8 mouse cellular contexts compared by ENCODE assay signal in the genomic region with DNA sequence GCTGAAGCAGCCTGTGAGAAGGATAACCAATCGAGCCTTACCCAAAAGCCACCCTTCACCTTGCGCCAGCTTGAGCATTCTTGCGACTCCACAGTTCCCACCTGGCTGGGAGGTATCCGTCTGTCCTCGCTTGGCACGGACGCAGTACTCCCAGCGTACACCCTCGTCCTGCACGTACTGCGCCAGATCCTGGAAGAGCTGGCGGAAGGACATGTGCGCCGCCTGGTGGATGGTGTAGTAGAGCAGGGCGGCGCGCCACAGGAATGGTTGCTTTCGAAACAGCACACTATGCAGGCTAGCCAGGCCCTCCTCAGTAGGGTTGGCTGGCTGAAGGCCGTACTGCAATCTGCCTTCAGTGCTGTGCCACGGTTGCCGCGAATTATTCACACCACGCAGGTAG. TPM values are rescaled to one million over a fixed set of nuclear protein-coding genes. Genes with fewer than 3 reads are reported as not detected.
DNase-seq lines count a peak whose midpoint lies in the region; ATAC-seq and TF ChIP-seq lines count a peak whose summit lies in the region.

No protein-coding gene starts in this region.

- WGBS in liver, embryonic 16.5 days (ENCODE audit: insufficient replicate concordance) = 22% methylated on average over 23 of the region's 23 CpGs
- 33% methylated on average over 23 of the region's 23 CpGs for WGBS in stomach, embryonic 15.5 days

- peak overlapping the region; percentile 28 for H3K4me2 ChIP-seq in liver, embryonic 16.5 days (ENCODE audit: low read depth, low read length)
- H3K4me2 ChIP-seq in stomach, embryonic 15.5 days = no peak overlapping the region; the same call in 1 of the 2 replicates

- no peak overlapping the region for H3K9ac ChIP-seq in MEL (ENCODE audit: control insufficient read depth, low read depth, low read length, poor library complexity, severe bottlenecking)
- no peak overlapping the region for H3K9ac ChIP-seq in liver, embryonic 16.5 days (ENCODE audit: low read depth, low read length)
- no peak overlapping the region for H3K9ac ChIP-seq in stomach, embryonic 15.5 days

- no peaks in the 10 kb centered on the region for H3K27me3 ChIP-seq in MEL (ENCODE audit: control insufficient read depth in 1 of 2, insufficient read depth in 2 of 2, low read length in 2 of 2)
- peaks cover 32% of the 10 kb centered on the region for H3K27me3 ChIP-seq in liver, embryonic 16.5 days (ENCODE audit: control insufficient read depth, insufficient read depth, low read depth, low read length)
- peaks cover 18% of the 10 kb centered on the region for H3K27me3 ChIP-seq in stomach, embryonic 15.5 days (replicated peaks)

- peak; percentile 48 for TF ChIP-seq RAD21 in MEL (IDR thresholded peaks at IDR 0.05; ENCODE audit: low read depth, low read length)

- TF ChIP-seq EP300 in MEL (IDR thresholded peaks at IDR 0.05; ENCODE audit: low read depth in 1 of 2, low read length in 2 of 2) = no peak

- peaks cover 12 to 40% of the 10 kb centered on the region in 2 experiments for H3K4me1 ChIP-seq in MEL (ENCODE audit: control insufficient read depth in 1 of 2, insufficient read depth in 2 of 2, low read length in 2 of 2)
- H3K4me1 ChIP-seq in cortical plate, adult 2 months (ENCODE audit: control insufficient read depth, insufficient read depth, low read length) = peaks cover 4% of the 10 kb centered on the region
- peaks cover 16% of the 10 kb centered on the region for H3K4me1 ChIP-seq in liver, embryonic 16.5 days (ENCODE audit: control insufficient read depth, low read depth, low read length)
- peaks cover 15% of the 10 kb centered on the region for H3K4me1 ChIP-seq in stomach, embryonic 15.5 days

- TF ChIP-seq CTCF in layer of hippocampus, adult 2 months (conservative IDR thresholded peaks at IDR 0.05) = peak; percentile 81
- TF ChIP-seq CTCF in MEL (IDR thresholded peaks at IDR 0.05 in 2 of 3, conservative IDR thresholded peaks at IDR 0.05 in 1 of 3; ENCODE audit: control insufficient read depth in 1 of 3, insufficient read depth in 1 of 3, low read depth in 2 of 3, low read length in 3 of 3, poor library complexity in 1 of 3, severe bottlenecking in 1 of 3) = peak; percentile 24 to 69 (median 63); a peak in 5 of 6 replicates
- peak; percentile 42 for TF ChIP-seq CTCF in cortical plate, adult 2 months (IDR thresholded peaks at IDR 0.05; ENCODE audit: extremely low read depth, insufficient read depth, low read length)

- peak; percentile 78 for ATAC-seq in liver, embryonic 16.5 days (ENCODE audit: low read depth)
- ATAC-seq in stomach, embryonic 15.5 days (ENCODE audit: insufficient read depth, low FRiP score, low read depth) = peak; percentile 53; the same call in 1 of the 2 replicates

- no peak for TF ChIP-seq POLR2A in MEL (IDR thresholded peaks at IDR 0.05; ENCODE audit: control insufficient read depth in 1 of 2, insufficient read depth in 1 of 2, low read depth in 1 of 2, low read length in 2 of 2, poor library complexity in 1 of 2)
- no peak for TF ChIP-seq POLR2A in cortical plate, adult 2 months (IDR thresholded peaks at IDR 0.05; ENCODE audit: extremely low read depth, insufficient read depth, low read length)

- no peaks in the 10 kb centered on the region for H3K9me3 ChIP-seq in MEL (replicated peaks; ENCODE audit: insufficient read depth, low read length)
- no peaks in the 10 kb centered on the region for H3K9me3 ChIP-seq in liver, embryonic 16.5 days (replicated peaks; ENCODE audit: control insufficient read depth, low read length)
- no peaks in the 10 kb centered on the region for H3K9me3 ChIP-seq in stomach, embryonic 15.5 days

- 0 out of 2 replicates have a peak overlapping the region, but pooled peaks have one; percentile 39 for H3K27ac ChIP-seq in layer of hippocampus, adult 2 months
- H3K27ac ChIP-seq in MEL (ENCODE audit: control insufficient read depth, low read depth, low read length) = peak overlapping the region; percentile 68
- H3K27ac ChIP-seq in cortical plate, adult 2 months (ENCODE audit: insufficient read depth, low read length) = no peak overlapping the region
- H3K27ac ChIP-seq in liver, embryonic 16.5 days (ENCODE audit: low read length) = no peak overlapping the region
- H3K27ac ChIP-seq in stomach, embryonic 15.5 days = no peak overlapping the region

- DNase-seq in layer of hippocampus, adult 2 months (ENCODE audit: low spot score in 2 of 2) = no peak
- no peak for DNase-seq in layer of hippocampus, postnatal 36 days
- DNase-seq in MEL (ENCODE audit: low read depth, low spot score) = peak; percentile 41
- peak; percentile 58 for DNase-seq in heart, postnatal 4 days
- no peak for DNase-seq in ovary, adult 18-20 months (ENCODE audit: low spot score)

- H3K4me3 ChIP-seq in layer of hippocampus, adult 2 months = peak overlapping the region; percentile 18; the same call in 1 of the 2 replicates
- no peak overlapping the region for H3K4me3 ChIP-seq in MEL (ENCODE audit: control insufficient read depth in 1 of 2, insufficient read depth in 1 of 2, low read depth in 2 of 2, low read length in 2 of 2)
- no peak overlapping the region for H3K4me3 ChIP-seq in cortical plate, adult 2 months (ENCODE audit: insufficient read depth, low read length)
- H3K4me3 ChIP-seq in liver, embryonic 16.5 days (ENCODE audit: low read depth, low read length) = no peak overlapping the region
- no peak overlapping the region for H3K4me3 ChIP-seq in stomach, embryonic 15.5 days (replicated peaks)

- H3K36me3 ChIP-seq in MEL (ENCODE audit: control insufficient read depth in 1 of 2, insufficient read depth in 2 of 2, low read length in 2 of 2) = peaks cover 0 to 26% of the 10 kb centered on the region in 2 experiments; a peak in 2 of 4 replicates
- no peaks in the 10 kb centered on the region for H3K36me3 ChIP-seq in liver, embryonic 16.5 days (ENCODE audit: control insufficient read depth, insufficient read depth)
- 0 out of 2 replicates have a peak, but pooled peaks cover 11% of the 10 kb centered on the region for H3K36me3 ChIP-seq in stomach, embryonic 15.5 days

- H3K79me2 ChIP-seq in MEL (ENCODE audit: control insufficient read depth, insufficient read depth, low read length, poor library complexity) = peaks cover 3% of the 10 kb centered on the region

TF ChIP-seq in MEL, 35 proteins besides CTCF, POLR2A, EP300 and RAD21 (continues in another document):
- TF ChIP-seq TCF12 (IDR thresholded peaks at IDR 0.05; ENCODE audit: low read depth, low read length) = no peak

RNA-seq across cellular contexts. Expression of gene 4931428F04Rik, which starts 6.6 kb away (rescaled TPM):
- total RNA-seq in layer of hippocampus, adult 2 months (2021) = 10 to 100 TPM; 20.0 to 24.4 TPM
- total RNA-seq in layer of hippocampus, postnatal 36 days (2021) = 10 to 100 TPM; 20.5 to 23.4 TPM
- total RNA-seq in MEL (2012; rRNA removed) = 5.6 and 8.2 TPM in 2 replicates
- polyA plus RNA-seq in MEL (2012; ENCODE audit: insufficient read depth in 1 of 2, insufficient read length in 2 of 2, low read depth in 1 of 2, low replicate concordance in 2 of 2, missing spikeins in 1 of 2) = 10 to 100 TPM in 1 of 2 experiments, not detected in 1; 13.0 TPM
- 24.3 and 26.3 TPM in 2 replicates for polyA plus RNA-seq in cortical plate, adult 2 months (2012; rRNA removed)
- total RNA-seq in heart, postnatal 4 days (2021) = 1 to 10 TPM; 6.0 to 7.5 TPM
- 0.55 and 0.84 TPM in 2 replicates for polyA plus RNA-seq in liver, embryonic 16.5 days (2015; fragmentation: Nextera tagmentation; extraction: Ambion mirVana)
- 9.1 and 10.7 TPM in 2 replicates for polyA plus RNA-seq in stomach, embryonic 15.5 days (2015; fragmentation: Nextera tagmentation; extraction: Ambion mirVana)

RNA-seq across cellular contexts. Expression of gene Nol3, which starts 7.1 kb away (rescaled TPM):
- total RNA-seq in layer of hippocampus, adult 2 months (2021) = 1 to 10 TPM; 7.4 to 7.8 TPM
- 1 to 10 TPM; 6.9 to 9.1 TPM for total RNA-seq in layer of hippocampus, postnatal 36 days (2021)
- total RNA-seq in MEL (2012; rRNA removed) = 0.69 and 0.89 TPM in 2 replicates
- polyA plus RNA-seq in MEL (2012; ENCODE audit: insufficient read depth in 1 of 2, insufficient read length in 2 of 2, low read depth in 1 of 2, low replicate concordance in 2 of 2, missing spikeins in 1 of 2) = under 1 TPM in 1 of 2 experiments, not detected in 1; 0.63 TPM
- polyA plus RNA-seq in cortical plate, adult 2 months (2012; rRNA removed) = 14.3 and 15.5 TPM in 2 replicates
- 10 to 100 TPM in 1 of 2 experiments, 1 to 10 TPM in 1; 9.9 to 11.0 TPM for total RNA-seq in heart, postnatal 4 days (2021)
- 0.12 and 0.19 TPM in 2 replicates for polyA plus RNA-seq in liver, embryonic 16.5 days (2015; fragmentation: Nextera tagmentation; extraction: Ambion mirVana)
- 1.4 and 1.7 TPM in 2 replicates for polyA plus RNA-seq in stomach, embryonic 15.5 days (2015; fragmentation: Nextera tagmentation; extraction: Ambion mirVana)

RNA-seq across cellular contexts. Expression of gene Exoc3l, which starts 12.8 kb away (rescaled TPM):
- total RNA-seq in layer of hippocampus, adult 2 months (2021) = 1 to 10 TPM; 1.4 TPM
- total RNA-seq in layer of hippocampus, postnatal 36 days (2021) = 1 to 10 TPM; 1.3 to 1.7 TPM
- total RNA-seq in MEL (2012; rRNA removed) = 0.56 and 0.69 TPM in 2 replicates
- 1 to 10 TPM in 1 of 2 experiments, not detected in 1; 2.0 TPM for polyA plus RNA-seq in MEL (2012; ENCODE audit: insufficient read depth in 1 of 2, insufficient read length in 2 of 2, low read depth in 1 of 2, low replicate concordance in 2 of 2, missing spikeins in 1 of 2)
- 1.4 and 1.9 TPM in 2 replicates for polyA plus RNA-seq in cortical plate, adult 2 months (2012; rRNA removed)
- total RNA-seq in heart, postnatal 4 days (2021) = 10 to 100 TPM; 11.2 to 15.6 TPM
- polyA plus RNA-seq in liver, embryonic 16.5 days (2015; fragmentation: Nextera tagmentation; extraction: Ambion mirVana) = 5.9 and 6.5 TPM in 2 replicates
- polyA plus RNA-seq in stomach, embryonic 15.5 days (2015; fragmentation: Nextera tagmentation; extraction: Ambion mirVana) = 10.4 and 10.9 TPM in 2 replicates

RNA-seq across cellular contexts. Expression of gene Hsf4, which starts 13.5 kb away (rescaled TPM):
- total RNA-seq in layer of hippocampus, adult 2 months (2021) = 1 to 10 TPM; 7.2 to 9.5 TPM
- total RNA-seq in layer of hippocampus, postnatal 36 days (2021) = 1 to 10 TPM; 4.9 to 7.0 TPM
- total RNA-seq in MEL (2012; rRNA removed) = 1.4 and 1.7 TPM in 2 replicates
- polyA plus RNA-seq in MEL (2012; ENCODE audit: insufficient read depth in 1 of 2, insufficient read length in 2 of 2, low read depth in 1 of 2, low replicate concordance in 2 of 2, missing spikeins in 1 of 2) = 1 to 10 TPM in 1 of 2 experiments, not detected in 1; 7.1 TPM
- polyA plus RNA-seq in cortical plate, adult 2 months (2012; rRNA removed) = 25.1 and 29.2 TPM in 2 replicates
- total RNA-seq in heart, postnatal 4 days (2021) = 1 to 10 TPM in 1 of 2 experiments, under 1 TPM in 1; 0.81 to 1.5 TPM
- polyA plus RNA-seq in liver, embryonic 16.5 days (2015; fragmentation: Nextera tagmentation; extraction: Ambion mirVana) = 0.08 and 0.09 TPM in 2 replicates
- 0.08 and 0.24 TPM in 2 replicates for polyA plus RNA-seq in stomach, embryonic 15.5 days (2015; fragmentation: Nextera tagmentation; extraction: Ambion mirVana)

RNA-seq across cellular contexts. Expression of gene E2f4, which starts 14.4 kb away (rescaled TPM):
- 10 to 100 TPM; 36.1 to 39.0 TPM for total RNA-seq in layer of hippocampus, adult 2 months (2021)
- 10 to 100 TPM; 35.3 to 36.7 TPM for total RNA-seq in layer of hippocampus, postnatal 36 days (2021)
- total RNA-seq in MEL (2012; rRNA removed) = 95.9 and 98.5 TPM in 2 replicates
- 100 to 1,000 TPM in 1 of 2 experiments, 10 to 100 TPM in 1; 97.9 to 313 TPM for polyA plus RNA-seq in MEL (2012; ENCODE audit: insufficient read depth in 1 of 2, insufficient read length in 2 of 2, low read depth in 1 of 2, low replicate concordance in 2 of 2, missing spikeins in 1 of 2)
- polyA plus RNA-seq in cortical plate, adult 2 months (2012; rRNA removed) = 63.4 and 65.6 TPM in 2 replicates
- total RNA-seq in heart, postnatal 4 days (2021) = 10 to 100 TPM; 29.5 to 32.4 TPM
- polyA plus RNA-seq in liver, embryonic 16.5 days (2015; fragmentation: Nextera tagmentation; extraction: Ambion mirVana) = 169 and 187 TPM in 2 replicates
- polyA plus RNA-seq in stomach, embryonic 15.5 days (2015; fragmentation: Nextera tagmentation; extraction: Ambion mirVana) = 80.4 and 83.1 TPM in 2 replicates

Comparison
In these comparisons a context has a peak if more than half of its experiments do, and no peak if none do; other contexts are left out.
1. DNase-seq: peak in MEL (single experiment) and heart, postnatal 4 days (single experiment); none in layer of hippocampus, adult 2 months (0 of 2), layer of hippocampus, postnatal 36 days (0 of 2) and ovary, adult 18-20 months (single experiment).
2. H3K27ac ChIP-seq: peak in layer of hippocampus, adult 2 months (single experiment) and MEL (single experiment); none in cortical plate, adult 2 months (single experiment), liver, embryonic 16.5 days (single experiment) and stomach, embryonic 15.5 days (single experiment).
3. Peak in every context shown above with its lines, with median percentiles within 50 percentile points of each other: CTCF ChIP-seq.